Mouse (Mus musculus): Measurements from ENCODE around the gene Tmcc1.

- TF ChIP-seq POLR2A (IDR thresholded peaks at IDR 0.05; ENCODE audit: insufficient read depth, low read length): no peak
- TF ChIP-seq CTCF (IDR thresholded peaks at IDR 0.05; ENCODE audit: low read depth, low read length): no peak
- TF ChIP-seq EP300 (IDR thresholded peaks at IDR 0.05; ENCODE audit: insufficient read depth, low read depth, low read length): no peak
Measured at GRCm38 (mm10) chr6:115973881-115974662, 219.2 kb downstream of the Tmcc1 start.
